Mouse (Mus musculus) liver, postnatal 0 days (tissue): Measurements from ENCODE around the gene Myct1. TPM values are rescaled to one million over a fixed set of nuclear protein-coding genes. Genes with fewer than 3 reads are reported as not detected.
A peak's percentile ranks its signal among the peaks of the same experiment; 100 is the strongest.

Source experiments
- ATAC-seq: fragments of 200-750 bp; cut with Nextera tagmentation; 2 replicates; pipeline ENCODE4 v1.8.0; 2017; ENCODE audit warnings: mild to moderate bottlenecking, moderate library complexity
- DNase-seq: peaks from one replicate; pipeline ENCODE4 v3.0.0-alpha.2; 2016
- H3K27ac ChIP-seq: fragments of 300-500 bp; sonication (generic); 2 replicates; pipeline ENCODE4 v1.5.1; 2014; ENCODE audit warnings: antibody characterized with exemption, moderate library complexity, mild to moderate bottlenecking, low read depth
- H3K27me3 ChIP-seq: fragments of 300-500 bp; sonication (generic); 2 replicates; pipeline ENCODE4 v1.6.1; 2014; ENCODE audit warnings: low read length, control low read depth, mixed read lengths; ENCODE audit not compliant: insufficient read depth
- H3K36me3 ChIP-seq: fragments of 300-500 bp; sonication (generic); replicated peaks from 2 replicates; pipeline ENCODE4 v1.6.1; 2014; ENCODE audit warnings: mild to moderate bottlenecking, control low read depth, low read length, moderate library complexity, mixed read lengths; ENCODE audit not compliant: insufficient read depth
- H3K4me1 ChIP-seq: fragments of 300-500 bp; sonication (generic); 2 replicates; pipeline ENCODE4 v1.6.1; 2014; ENCODE audit warnings: antibody characterized with exemption, mild to moderate bottlenecking, control low read depth; ENCODE audit not compliant: insufficient read depth
- H3K4me2 ChIP-seq: fragments of 300-500 bp; sonication (generic); 2 replicates; pipeline ENCODE4 v1.6.1; 2014; ENCODE audit warnings: low read depth, mild to moderate bottlenecking, low read length, moderate library complexity, mixed read lengths
- H3K4me3 ChIP-seq: fragments of 300-500 bp; sonication (generic); 2 replicates; pipeline ENCODE4 v1.5.1; 2014; ENCODE audit warnings: low read depth, low read length
- H3K9ac ChIP-seq: fragments of 300-500 bp; sonication (generic); replicated peaks from 2 replicates; pipeline ENCODE4 v1.6.1; 2014; ENCODE audit warnings: mild to moderate bottlenecking, moderate library complexity
- H3K9me3 ChIP-seq: fragments of 300-500 bp; sonication (generic); 2 replicates; pipeline ENCODE4 v1.6.1; 2016; ENCODE audit warnings: mild to moderate bottlenecking, control low read depth, low read length, mixed read lengths
- CTCF ChIP-seq: sonication (generic); IDR thresholded peaks from 2 replicates; pipeline ENCODE4 v1.5.1; 2016; ENCODE audit warnings: antibody characterized with exemption, low read depth
- EP300 ChIP-seq: IDR thresholded peaks from 2 replicates; pipeline ENCODE4 v1.6.1; 2016; ENCODE audit warnings: antibody characterized with exemption, low read depth, mild to moderate bottlenecking
- WGBS: fragments of 180-500 bp; shearing (Covaris S2); extraction: QIAGEN DNeasy Blood & Tissue Kit; methylation state at CpG from one replicate; pipeline ENCODE4 v1.1.7; 2014; ENCODE audit not compliant: insufficient replicate concordance; 5-methylcytosine and 5-hydroxymethylcytosine counted together
- polyA plus RNA-seq: library from polyadenylated mRNA; unstranded; fragments of >200 nt; fragmentation: Nextera tagmentation; extraction: Ambion mirVana; gene quantifications from 2 replicates; pipeline ENCODE4 v1.2.1, GENCODE M21; 2015

Myct1 gene
- polyA plus RNA-seq, 1 experiment from 2014 or later = 3.3 TPM

DNA sequence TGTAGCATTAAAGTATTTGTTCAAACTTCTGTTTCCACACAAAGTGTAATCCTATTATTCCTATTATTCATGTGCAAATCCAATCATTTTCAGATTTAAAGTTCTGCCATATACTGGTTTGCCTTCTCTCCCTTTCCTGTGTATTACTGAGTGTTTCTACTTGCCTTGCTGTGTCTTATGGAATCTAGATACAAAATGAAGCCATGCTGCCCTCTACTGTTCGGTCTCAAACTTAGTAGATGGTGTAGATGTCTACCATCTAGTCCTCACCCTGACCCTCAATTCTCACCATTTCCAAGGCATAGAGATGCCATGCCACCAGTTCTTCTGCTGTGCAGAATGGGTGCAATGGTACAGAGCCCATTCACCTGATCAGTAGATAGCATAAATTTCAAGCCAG lies 40.8 kb downstream of the Myct1 start:
- DNase-seq = no peak
- TF ChIP-seq CTCF (peak; percentile 52), EP300 (no peak)
- H3K27me3 ChIP-seq = no peaks in the 10 kb centered on the region

DNA sequence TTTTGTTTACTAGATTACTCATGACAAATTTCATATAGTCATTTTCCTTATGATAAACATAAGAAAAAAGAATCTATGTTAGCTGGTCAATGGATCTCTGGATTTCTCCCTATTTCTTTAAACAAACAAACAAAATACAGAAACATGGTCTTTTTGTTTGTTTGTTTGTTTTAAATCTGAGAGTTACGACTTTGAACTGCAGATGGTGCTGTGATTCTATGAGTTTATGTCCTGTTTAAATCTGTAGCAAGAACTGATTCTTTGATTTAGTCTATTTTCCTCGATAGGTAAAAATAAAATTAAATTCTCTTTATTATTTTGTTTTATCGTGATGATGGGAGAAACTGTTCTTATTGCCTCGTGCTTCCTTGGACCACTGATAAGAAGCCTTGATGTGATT lies 43.7 kb downstream of the Myct1 start:
- 61% methylated on average over 4 of the region's 4 CpGs for WGBS
- Histone ChIP-seq H3K9ac (no peak overlapping the region), H3K4me3 (no peak overlapping the region), H3K9me3 (no peaks in the 10 kb centered on the region), H3K4me1 (no peaks in the 10 kb centered on the region), H3K36me3 (no peaks in the 10 kb centered on the region), H3K27me3 (no peaks in the 10 kb centered on the region), H3K4me2 (no peak overlapping the region), H3K27ac (no peak overlapping the region)
- DNase-seq = no peak
- TF ChIP-seq CTCF (no peak), EP300 (no peak)
- ATAC-seq = no peak

More for the DNA sequence above, 40.8 kb downstream of the Myct1 start:
- no peaks in the 10 kb centered on the region for H3K36me3 ChIP-seq
- no peaks in the 10 kb centered on the region for H3K9me3 ChIP-seq
- 23% methylated on average over 1 of the region's 1 CpGs for WGBS
- no peak overlapping the region for H3K4me3 ChIP-seq
- H3K4me2 ChIP-seq = no peak overlapping the region
- ATAC-seq = no peak
- H3K9ac ChIP-seq = no peak overlapping the region
- no peak overlapping the region for H3K27ac ChIP-seq
- H3K4me1 ChIP-seq = no peaks in the 10 kb centered on the region

DNA sequence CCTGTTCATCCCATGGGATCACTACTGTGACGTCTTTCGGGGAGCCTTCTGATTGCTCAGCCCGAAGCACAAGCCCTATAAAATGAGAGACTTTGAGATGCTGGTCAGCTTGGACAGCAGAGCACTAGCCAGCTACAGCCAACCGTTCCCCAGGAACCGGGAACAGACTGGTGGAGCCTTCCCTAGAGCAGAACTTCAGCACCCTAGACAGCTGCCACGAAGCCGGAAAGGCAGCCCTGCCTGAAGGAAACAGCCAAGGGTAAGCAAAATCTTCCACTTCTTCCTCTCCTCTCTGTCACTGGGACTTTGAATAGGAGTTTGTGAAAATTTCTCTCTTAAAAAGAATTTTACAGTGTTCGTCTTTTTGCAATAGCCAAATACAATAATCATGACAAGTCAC lies 45.5 kb downstream of the Myct1 start, which contains the start of gene Vip:
Gene Vip (plus strand): TSS at position 107 of the 400 bp plus-strand sequence.
- Histone ChIP-seq H3K27me3 (no peaks in the 10 kb centered on the region), H3K4me1 (no peaks in the 10 kb centered on the region), H3K36me3 (no peaks in the 10 kb centered on the region), H3K4me3 (no peak within 1 kb of the TSS), H3K9me3 (no peaks in the 10 kb centered on the region), H3K27ac (no peak within 1 kb of the TSS), H3K4me2 (no peak within 1 kb of the TSS), H3K9ac (no peak within 1 kb of the TSS)
- no peak for ATAC-seq
- peak; percentile 29 for DNase-seq
- 24% methylated on average over 8 of the region's 8 CpGs for WGBS
- TF ChIP-seq EP300 (no peak), CTCF (no peak)

Other genes with a start within 250 kb of the Myct1 start
- 4.4 and 5.2 TPM in 2 replicates for gene Syne1, start 42.3 kb upstream of the Myct1 start, polyA plus RNA-seq
- gene Vip, start 45.4 kb downstream of the Myct1 start, polyA plus RNA-seq = not detected in 2 replicates
- gene Fbxo5, start 211.8 kb downstream of the Myct1 start, polyA plus RNA-seq = 41.1 and 42.8 TPM in 2 replicates
- 6.3 and 6.7 TPM in 2 replicates for gene Mtrf1l, start 230.1 kb downstream of the Myct1 start, polyA plus RNA-seq